Mouse (Mus musculus) gastrocnemius, adult 2 months (tissue): Measurements from ENCODE around the gene Vmn1r193. TPM values are rescaled to one million over a fixed set of nuclear protein-coding genes. Genes with fewer than 3 reads are reported as not detected.
"Not testable (repeated sequence)": the region's sequence is repeated elsewhere in the genome, so short reads cannot be mapped to it uniquely, and the experiment has no call there.

ENCODE experiments used
- DNase-seq: peaks from one replicate; pipeline ENCODE4 v3.0.0; 2022
- H3K27ac ChIP-seq: fragments of 200-600 bp; 2 replicates; pipeline ENCODE4 v1.8.1; 2022; ENCODE audit warnings: mild to moderate bottlenecking
- H3K4me3 ChIP-seq: fragments of 200-600 bp; 2 replicates; pipeline ENCODE4 v1.8.1; 2022; ENCODE audit warnings: mild to moderate bottlenecking, moderate library complexity
- CTCF ChIP-seq: fragments of 200-600 bp; IDR thresholded peaks from 2 replicates; pipeline ENCODE4 v1.8.1; 2022; ENCODE audit warnings: antibody characterized with exemption, mild to moderate bottlenecking, moderate library complexity
- intact Hi-C: fragments of 180-260 bp; cut with DNase I; formaldehyde crosslinking; loops from one replicate; pipeline ENCODE4 v1.15.1; 2025
- long read RNA-seq, 2 experiments: library from polyadenylated mRNA; stranded (forward); transcript quantifications; one replicate each; pipeline ENCODE4 v2.0.0; 2021
- microRNA-seq: library from miRNA; unstranded; fragments of <30 nt; microRNA quantifications from one replicate; pipeline ENCODE4 v1.2.0, GENCODE M21; 2021
- total RNA-seq, 2 experiments: library from RNA; stranded (reverse); gene quantifications; 2 replicates each; pipeline ENCODE4 v1.2.3; 2021

Vmn1r193 gene
- not detected for total RNA-seq
- long read RNA-seq, experiment 1, result 0 reads
- long read RNA-seq, experiment 2, result 0 reads

DNA sequence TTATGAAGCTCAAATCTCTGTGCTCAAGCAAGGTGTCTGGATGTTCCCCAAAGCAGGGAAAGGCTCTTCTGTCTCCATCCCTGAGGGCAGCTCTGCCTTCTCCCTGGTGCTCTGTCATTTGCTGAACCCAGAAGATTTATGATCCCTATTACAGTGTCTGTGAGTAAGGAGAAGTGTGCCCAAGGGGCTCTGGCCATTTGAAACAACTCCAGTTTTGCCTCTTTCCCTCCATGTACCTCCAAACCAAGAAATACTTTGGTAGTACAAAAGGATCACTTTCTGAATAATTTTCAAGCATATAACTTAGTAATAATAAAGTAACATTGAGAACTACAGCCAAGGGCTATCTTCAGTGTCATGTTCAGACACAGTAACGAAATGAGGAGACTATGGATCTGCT is at the start of gene Vmn1r193:
TSS of gene Vmn1r193 (minus strand) at position 101 of the 400 bp plus-strand sequence.
- H3K27ac ChIP-seq, intact Hi-C loops, DNase-seq, H3K4me3 ChIP-seq: not testable (repeated sequence)

- intact Hi-C loops, result no loop called here
- Histone ChIP-seq H3K4me3 (no peak overlapping the region), H3K27ac (no peak overlapping the region)
- no peak for DNase-seq
- TF ChIP-seq CTCF, result no peak
Measured at GRCm38 (mm10) chr13:22271721-22272120, 48.8 kb upstream of the Vmn1r193 start.

- intact Hi-C loops, H3K4me3 ChIP-seq, H3K27ac ChIP-seq, DNase-seq: not testable (repeated sequence)
Measured at GRCm38 (mm10) chr13:22270222-22270621, 47.3 kb upstream of the Vmn1r193 start, which contains the start of gene Vmn1r195. Gene Vmn1r195 (plus strand): TSS chr13:22270522.

GRCm38 (mm10) chr13:22243915-22244314 is 21.0 kb upstream of the Vmn1r193 start, which contains the start of gene Vmn1r194:
Gene Vmn1r194 (plus strand): TSS chr13:22244215.
- Histone ChIP-seq H3K4me3 (no peak within 1 kb of the TSS), H3K27ac (no peak within 1 kb of the TSS)
- no peak for DNase-seq
- TF ChIP-seq CTCF, result no peak
- intact Hi-C loops, result no loop called here

- DNase-seq, H3K4me3 ChIP-seq, H3K27ac ChIP-seq, intact Hi-C loops: not testable (repeated sequence)
Measured at GRCm38 (mm10) chr13:22192756-22193155, 30.2 kb downstream of the Vmn1r193 start.

GRCm38 (mm10) chr13:22191041-22191440 is 31.9 kb downstream of the Vmn1r193 start, which contains the start of gene Vmn1r192:
Gene Vmn1r192 (minus strand): TSS chr13:22191141.
- no peak for DNase-seq
- no peak for TF ChIP-seq CTCF
- Histone ChIP-seq H3K4me3 (no peak within 1 kb of the TSS), H3K27ac (no peak within 1 kb of the TSS)
- intact Hi-C loops, result no loop called here

DNA sequence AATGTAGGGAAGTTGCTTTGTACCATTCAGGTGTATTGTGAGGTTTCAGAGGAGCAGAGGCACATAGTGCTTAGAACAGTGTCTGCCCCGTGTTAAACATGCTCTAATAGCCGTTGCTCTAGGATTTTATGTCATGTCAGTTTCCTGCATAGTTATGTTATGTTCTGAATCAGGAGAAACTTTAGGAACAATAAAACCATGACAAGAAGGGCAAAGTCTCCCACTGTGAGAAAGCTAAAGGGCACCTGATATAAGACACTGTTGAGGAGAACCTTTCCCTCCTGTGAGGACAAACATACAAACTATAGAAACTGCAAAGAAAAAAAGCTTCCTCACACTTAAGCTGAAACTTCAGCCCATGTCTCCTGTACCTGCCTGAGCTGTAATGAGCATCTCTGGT is 32.6 kb downstream of the Vmn1r193 start:
- no peak overlapping the region for H3K27ac ChIP-seq
- TF ChIP-seq CTCF, result no peak
- intact Hi-C loops, result no loop called here
- no peak overlapping the region for H3K4me3 ChIP-seq
- no peak for DNase-seq

GRCm38 (mm10) chr13:22189313-22189712 is 33.6 kb downstream of the Vmn1r193 start:
- DNase-seq, result no peak
- intact Hi-C loops, result no loop called here
- no peak overlapping the region for H3K27ac ChIP-seq
- TF ChIP-seq CTCF, result no peak
- H3K4me3 ChIP-seq, result no peak overlapping the region

- intact Hi-C loops, result no loop called here
- DNase-seq, result no peak
- no peak for TF ChIP-seq CTCF
- no peak within 1 kb of the TSS for H3K4me3 ChIP-seq
- H3K27ac ChIP-seq, result no peak within 1 kb of the TSS
Measured at GRCm38 (mm10) chr13:22183869-22184268, 39.1 kb downstream of the Vmn1r193 start, which contains the start of gene Vmn1r191. Gene Vmn1r191 (minus strand): TSS chr13:22183969.

GRCm38 (mm10) chr13:22168416-22168815 is 54.5 kb downstream of the Vmn1r193 start:
- no peak for DNase-seq
- Histone ChIP-seq H3K4me3 (no peak overlapping the region), H3K27ac (no peak overlapping the region)
- intact Hi-C loops, result no loop called here
- no peak for TF ChIP-seq CTCF

Small RNAs within 50 kb of the gene (microRNA-seq; reads per million reads assigned to microRNA genes)
- gene Gm23282, result not detected
- gene Gm25084, result not detected

Other genes starting within 250 kb of the Vmn1r193 start
- not detected for gene Pom121l2, start 242.0 kb downstream of the Vmn1r193 start, total RNA-seq
- gene Prss16, start 213.4 kb downstream of the Vmn1r193 start, total RNA-seq, result not detected
- 1 to 10 TPM in 1 of 2 experiments, not detected in 1; 3.7 TPM for gene Hist1h2ah, start 187.6 kb downstream of the Vmn1r193 start, total RNA-seq
- gene Hist1h2bk, start 187.3 kb downstream of the Vmn1r193 start, total RNA-seq, result 1 to 10 TPM in 1 of 2 experiments, not detected in 1; 2.6 TPM
- gene Hist1h4i, start 181.8 kb downstream of the Vmn1r193 start, total RNA-seq, result 10 to 100 TPM; 24.1 to 25.0 TPM
- gene Hist1h2ag, start 180.2 kb downstream of the Vmn1r193 start, total RNA-seq, result 1 to 10 TPM; 1.1 to 2.3 TPM
- 1 to 10 TPM; 2.3 to 3.4 TPM for gene Hist1h2bj, start 179.9 kb downstream of the Vmn1r193 start, total RNA-seq
- gene Vmn1r188, start 138.7 kb downstream of the Vmn1r193 start, total RNA-seq, result not detected
- not detected for gene Vmn1r189, start 117.3 kb downstream of the Vmn1r193 start, total RNA-seq
- not detected for gene Vmn1r191, start 39.2 kb downstream of the Vmn1r193 start, total RNA-seq
- not detected for gene Vmn1r192, start 32.0 kb downstream of the Vmn1r193 start, total RNA-seq
- not detected for gene Vmn1r194, start 21.1 kb upstream of the Vmn1r193 start, total RNA-seq
- not detected for gene Vmn1r195, start 47.4 kb upstream of the Vmn1r193 start, total RNA-seq
- gene Vmn1r196, start 66.8 kb upstream of the Vmn1r193 start, total RNA-seq, result not detected
- gene Vmn1r197, start 101.4 kb upstream of the Vmn1r193 start, total RNA-seq, result not detected
- not detected for gene Vmn1r198, start 127.2 kb upstream of the Vmn1r193 start, total RNA-seq
- not detected for gene Vmn1r199, start 156.7 kb upstream of the Vmn1r193 start, total RNA-seq
- not detected for gene Vmn1r200, start 167.2 kb upstream of the Vmn1r193 start, total RNA-seq
- not detected for gene Vmn1r201, start 248.8 kb upstream of the Vmn1r193 start, total RNA-seq